8 mouse cellular contexts compared by ENCODE assay signal in the genomic region with DNA sequence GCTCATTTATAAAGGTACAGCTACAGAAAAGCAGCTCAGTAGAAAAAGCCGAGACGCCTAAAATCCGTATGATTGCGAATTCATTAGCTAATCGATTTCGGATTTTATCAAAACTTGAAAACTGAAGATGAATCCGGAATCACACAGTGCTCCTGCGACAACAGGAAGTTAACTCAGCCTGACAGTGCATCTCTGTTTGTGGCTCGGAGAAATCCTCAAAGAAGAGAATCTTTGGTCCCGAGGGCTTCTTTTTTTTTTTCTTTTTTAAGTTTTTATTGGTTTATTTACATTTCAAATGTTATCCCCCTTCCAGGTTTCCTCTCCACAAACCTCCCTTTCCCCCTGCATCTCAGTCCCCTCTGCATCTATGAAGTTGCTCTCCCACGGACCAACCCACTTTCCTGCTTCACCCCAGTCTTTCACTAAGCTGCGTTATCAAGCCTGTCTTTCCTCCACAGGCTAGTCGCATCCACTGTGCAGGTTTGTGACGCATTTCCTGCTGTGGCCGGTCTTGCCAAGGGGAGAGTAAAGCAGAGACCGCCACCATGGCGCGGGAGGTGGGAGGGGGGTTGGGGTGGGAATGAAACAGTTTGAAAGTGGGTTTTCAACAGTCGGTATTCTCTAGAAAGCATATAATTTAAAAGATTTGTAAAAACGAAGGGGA.
DNase-seq lines count a peak whose midpoint lies in the region; ATAC-seq and TF ChIP-seq lines count a peak whose summit lies in the region.
"Not testable (repeated sequence)": the region's sequence is repeated elsewhere in the genome, so short reads cannot be mapped to it uniquely, and the experiment has no call there.

No protein-coding gene starts in this region.

- not testable (repeated sequence) for TF ChIP-seq CTCF in intestine, postnatal 0 days (IDR thresholded peaks at IDR 0.05; ENCODE audit: low read depth); lung, postnatal 0 days (IDR thresholded peaks at IDR 0.05)

- not testable (repeated sequence) for ATAC-seq in heart, embryonic 12.5 days (ENCODE audit: insufficient number of reproducible peaks, low FRiP score); intestine, postnatal 0 days; lung, postnatal 0 days
- peak; percentile 92 for ATAC-seq in neural tube, embryonic 15.5 days (ENCODE audit: low FRiP score)

- H3K4me1 ChIP-seq in forebrain, embryonic 10.5 days; heart, embryonic 12.5 days (replicated peaks); intestine, postnatal 0 days (replicated peaks; ENCODE audit: control insufficient read depth, insufficient read depth, low read length); lung, postnatal 0 days (ENCODE audit: insufficient read depth, low read depth, low read length); neural tube, embryonic 15.5 days: not testable (repeated sequence)

- peak overlapping the region; percentile 56 for H3K4me2 ChIP-seq in heart, embryonic 12.5 days
- H3K4me2 ChIP-seq in intestine, postnatal 0 days (replicated peaks; ENCODE audit: low read depth): peak overlapping the region; percentile 40
- 0 out of 2 replicates have a peak overlapping the region, but pooled peaks have one; percentile 25 for H3K4me2 ChIP-seq in lung, postnatal 0 days (replicated peaks; ENCODE audit: low read depth, low read length)
- H3K4me2 ChIP-seq in neural tube, embryonic 15.5 days: peak overlapping the region; percentile 43

- peak overlapping the region; percentile 41; the same call in 1 of the 2 replicates for H3K27ac ChIP-seq in forebrain, embryonic 10.5 days
- not testable (repeated sequence) for H3K27ac ChIP-seq in heart, embryonic 12.5 days (ENCODE audit: poor library complexity, severe bottlenecking); intestine, postnatal 0 days (ENCODE audit: low read depth, low read length); lung, postnatal 0 days (ENCODE audit: low read length)
- H3K27ac ChIP-seq in neural tube, embryonic 15.5 days (replicated peaks): 0 out of 2 replicates have a peak overlapping the region, but pooled peaks have one; percentile 9

- H3K9ac ChIP-seq in heart, embryonic 12.5 days; intestine, postnatal 0 days (ENCODE audit: low read depth, low read length); lung, postnatal 0 days (replicated peaks; ENCODE audit: low read depth); neural tube, embryonic 15.5 days (replicated peaks): not testable (repeated sequence)

- not testable (repeated sequence) for H3K27me3 ChIP-seq in forebrain, embryonic 10.5 days (ENCODE audit: poor library complexity, severe bottlenecking); heart, embryonic 12.5 days (replicated peaks); intestine, postnatal 0 days (replicated peaks; ENCODE audit: control insufficient read depth, insufficient read depth, low read length); lung, postnatal 0 days (replicated peaks; ENCODE audit: insufficient read depth, low read length); neural tube, embryonic 15.5 days (replicated peaks)

- H3K4me3 ChIP-seq in forebrain, embryonic 10.5 days: peak overlapping the region; percentile 24; the same call in 1 of the 2 replicates
- peak overlapping the region; percentile 12; the same call in 1 of the 2 replicates for H3K4me3 ChIP-seq in heart, embryonic 12.5 days
- H3K4me3 ChIP-seq in intestine, postnatal 0 days (ENCODE audit: low read depth, low read length); lung, postnatal 0 days (ENCODE audit: low read depth, low read length): not testable (repeated sequence)
- H3K4me3 ChIP-seq in neural tube, embryonic 15.5 days (replicated peaks): peak overlapping the region; percentile 27

- WGBS in forebrain, embryonic 10.5 days: 55% methylated on average over 20 of the region's 20 CpGs
- WGBS in heart, embryonic 12.5 days: 41% methylated on average over 20 of the region's 20 CpGs
- 46% methylated on average over 20 of the region's 20 CpGs for WGBS in intestine, postnatal 0 days
- WGBS in lung, postnatal 0 days: 43% methylated on average over 20 of the region's 20 CpGs
- WGBS in neural tube, embryonic 15.5 days: 53% methylated on average over 20 of the region's 20 CpGs

- not testable (repeated sequence) for TF ChIP-seq EP300 in lung, postnatal 0 days (IDR thresholded peaks at IDR 0.05)

- not testable (repeated sequence) for H3K9me3 ChIP-seq in forebrain, embryonic 10.5 days; heart, embryonic 12.5 days (replicated peaks); intestine, postnatal 0 days (ENCODE audit: control insufficient read depth); lung, postnatal 0 days (ENCODE audit: low read length); neural tube, embryonic 15.5 days (replicated peaks)

- H3K36me3 ChIP-seq in forebrain, embryonic 10.5 days (replicated peaks); heart, embryonic 12.5 days; intestine, postnatal 0 days (ENCODE audit: control insufficient read depth, insufficient read depth); lung, postnatal 0 days (ENCODE audit: insufficient read depth, low read length); neural tube, embryonic 15.5 days: not testable (repeated sequence)

- peak; percentile 12 for DNase-seq in cerebellum, adult 9-10 months
- peak; percentile 15 for DNase-seq in forebrain, embryonic 10.5 days (ENCODE audit: extremely low spot score, low spot score)
- peak; percentile 4 to 38 for DNase-seq in left cerebral cortex, adult 9 months (ENCODE audit: low spot score in 2 of 2)
- peak; percentile 4 for DNase-seq in lung, postnatal 0 days (ENCODE audit: low spot score)
- DNase-seq in testis, postnatal 10 days (ENCODE audit: low spot score): peak; percentile 36
